Mouse (Mus musculus): ENCODE measurements around the gene Tas2r138. TPM values are rescaled to one million over a fixed set of nuclear protein-coding genes. Genes with fewer than 3 reads are reported as not detected.

Gene Tas2r138
- polyA plus RNA-seq (2016; fragmentation: Nextera tagmentation; extraction: Ambion mirVana) = not detected in 2 replicates

GRCm38 (mm10) chr6:40613260-40613852 is at the start of gene Tas2r138:
Gene Tas2r138 (minus strand): TSS chr6:40613310.
- Histone ChIP-seq H3K4me2 (no peak within 1 kb of the TSS), H3K4me1 (no peaks in the 10 kb centered on the region), H3K27me3 (no peaks in the 10 kb centered on the region), H3K27ac (no peak within 1 kb of the TSS), H3K4me3 (replicated peaks) (no peak within 1 kb of the TSS), H3K36me3 (replicated peaks) (no peaks in the 10 kb centered on the region), H3K9me3 (no peaks in the 10 kb centered on the region), H3K9ac (no peak within 1 kb of the TSS)
- no peak for ATAC-seq (ENCODE audit: low FRiP score)
- 87% methylated on average over 4 of the region's 4 CpGs for WGBS

GRCm38 (mm10) chr6:40660930-40661329 is 47.8 kb upstream of the Tas2r138 start:
- Histone ChIP-seq H3K9me3 (no peaks in the 10 kb centered on the region), H3K9ac (no peak overlapping the region), H3K4me2 (no peak overlapping the region), H3K27me3 (no peaks in the 10 kb centered on the region), H3K36me3 (replicated peaks) (no peaks in the 10 kb centered on the region), H3K4me3 (replicated peaks) (no peak overlapping the region), H3K27ac (no peak overlapping the region), H3K4me1 (0 out of 2 replicates have a peak, but pooled peaks cover 4% of the 10 kb centered on the region)
- 11% methylated on average over 2 of the region's 2 CpGs for WGBS
- no peak for ATAC-seq (ENCODE audit: low FRiP score)

GRCm38 (mm10) chr6:40650953-40651352 is 37.8 kb upstream of the Tas2r138 start:
- no peak for ATAC-seq (ENCODE audit: low FRiP score)
- no peaks in the 10 kb centered on the region for H3K4me1 ChIP-seq
- WGBS = 90% methylated on average over 1 of the region's 1 CpGs

GRCm38 (mm10) chr6:40645701-40646100 is 32.6 kb upstream of the Tas2r138 start:
- no peak overlapping the region for H3K4me3 ChIP-seq (replicated peaks)
- ATAC-seq (ENCODE audit: low FRiP score) = no peak
- WGBS = 64% methylated on average over 8 of the region's 8 CpGs

More at GRCm38 (mm10) chr6:40650953-40651352, 37.8 kb upstream of the Tas2r138 start:
- no peaks in the 10 kb centered on the region for H3K27me3 ChIP-seq
- H3K36me3 ChIP-seq (replicated peaks) = no peaks in the 10 kb centered on the region
- no peak overlapping the region for H3K27ac ChIP-seq
- H3K4me3 ChIP-seq (replicated peaks) = no peak overlapping the region
- H3K9ac ChIP-seq = no peak overlapping the region
- no peaks in the 10 kb centered on the region for H3K9me3 ChIP-seq
- no peak overlapping the region for H3K4me2 ChIP-seq

GRCm38 (mm10) chr6:40640710-40641538 is 27.8 kb upstream of the Tas2r138 start:
- no peaks in the 10 kb centered on the region for H3K4me1 ChIP-seq
- no peaks in the 10 kb centered on the region for H3K27me3 ChIP-seq
- ATAC-seq (ENCODE audit: low FRiP score) = no peak
- no peaks in the 10 kb centered on the region for H3K9me3 ChIP-seq
- no peak overlapping the region for H3K4me2 ChIP-seq
- no peak overlapping the region for H3K27ac ChIP-seq
- no peak overlapping the region for H3K4me3 ChIP-seq (replicated peaks)
- 91% methylated on average over 8 of the region's 8 CpGs for WGBS
- no peak overlapping the region for H3K9ac ChIP-seq
- no peaks in the 10 kb centered on the region for H3K36me3 ChIP-seq (replicated peaks)

More at GRCm38 (mm10) chr6:40645701-40646100, 32.6 kb upstream of the Tas2r138 start:
- H3K9me3 ChIP-seq = no peaks in the 10 kb centered on the region
- no peak overlapping the region for H3K27ac ChIP-seq
- H3K4me2 ChIP-seq = no peak overlapping the region
- H3K9ac ChIP-seq = no peak overlapping the region
- no peaks in the 10 kb centered on the region for H3K27me3 ChIP-seq
- no peaks in the 10 kb centered on the region for H3K36me3 ChIP-seq (replicated peaks)
- H3K4me1 ChIP-seq = no peaks in the 10 kb centered on the region

- Histone ChIP-seq H3K4me1 (no peaks in the 10 kb centered on the region), H3K9ac (no peak overlapping the region), H3K36me3 (replicated peaks) (no peaks in the 10 kb centered on the region), H3K4me3 (replicated peaks) (no peak overlapping the region), H3K4me2 (no peak overlapping the region), H3K27me3 (no peaks in the 10 kb centered on the region), H3K9me3 (no peaks in the 10 kb centered on the region), H3K27ac (no peak overlapping the region)
- ATAC-seq (ENCODE audit: low FRiP score) = no peak
- WGBS = 94% methylated on average over 5 of the region's 5 CpGs
Observed at GRCm38 (mm10) chr6:40637755-40638154, 24.6 kb upstream of the Tas2r138 start.

GRCm38 (mm10) chr6:40635559-40635958 is 22.4 kb upstream of the Tas2r138 start:
- no peaks in the 10 kb centered on the region for H3K36me3 ChIP-seq (replicated peaks)
- H3K4me1 ChIP-seq = no peaks in the 10 kb centered on the region
- H3K27ac ChIP-seq = no peak overlapping the region
- no peak overlapping the region for H3K4me2 ChIP-seq
- no peaks in the 10 kb centered on the region for H3K27me3 ChIP-seq
- no peak for ATAC-seq (ENCODE audit: low FRiP score)
- 77% methylated on average over 6 of the region's 6 CpGs for WGBS
- no peaks in the 10 kb centered on the region for H3K9me3 ChIP-seq
- H3K9ac ChIP-seq = no peak overlapping the region
- H3K4me3 ChIP-seq (replicated peaks) = no peak overlapping the region

- no peak for ATAC-seq (ENCODE audit: low FRiP score)
- Histone ChIP-seq H3K4me2 (no peak overlapping the region), H3K4me1 (no peaks in the 10 kb centered on the region), H3K27ac (no peak overlapping the region), H3K9me3 (no peaks in the 10 kb centered on the region), H3K4me3 (replicated peaks) (no peak overlapping the region), H3K9ac (no peak overlapping the region), H3K36me3 (replicated peaks) (no peaks in the 10 kb centered on the region), H3K27me3 (no peaks in the 10 kb centered on the region)
- WGBS = 50% methylated on average over 1 of the region's 1 CpGs
Observed at GRCm38 (mm10) chr6:40634640-40635071, 21.5 kb upstream of the Tas2r138 start.

- no peak for ATAC-seq (ENCODE audit: low FRiP score)
- 82% methylated on average over 8 of the region's 8 CpGs for WGBS
- Histone ChIP-seq H3K4me1 (no peaks in the 10 kb centered on the region), H3K27ac (no peak within 1 kb of the TSS), H3K36me3 (replicated peaks) (no peaks in the 10 kb centered on the region), H3K27me3 (no peaks in the 10 kb centered on the region), H3K4me3 (replicated peaks) (no peak within 1 kb of the TSS), H3K9me3 (no peaks in the 10 kb centered on the region), H3K4me2 (no peak within 1 kb of the TSS), H3K9ac (no peak within 1 kb of the TSS)
Observed at GRCm38 (mm10) chr6:40628406-40629000, 15.4 kb upstream of the Tas2r138 start, which contains the start of gene Mgam. Gene Mgam (plus strand): TSS chr6:40628831.

- Histone ChIP-seq H3K27ac (no peak overlapping the region), H3K9ac (no peak overlapping the region), H3K4me1 (no peaks in the 10 kb centered on the region), H3K27me3 (no peaks in the 10 kb centered on the region), H3K9me3 (no peaks in the 10 kb centered on the region), H3K4me2 (no peak overlapping the region), H3K36me3 (replicated peaks) (no peaks in the 10 kb centered on the region), H3K4me3 (replicated peaks) (no peak overlapping the region)
- ATAC-seq (ENCODE audit: low FRiP score) = no peak
- 65% methylated on average over 1 of the region's 1 CpGs for WGBS
Observed at GRCm38 (mm10) chr6:40626111-40626510, 13.0 kb upstream of the Tas2r138 start.

- Histone ChIP-seq H3K9me3 (no peaks in the 10 kb centered on the region), H3K4me2 (no peak overlapping the region), H3K27ac (no peak overlapping the region), H3K9ac (no peak overlapping the region), H3K36me3 (replicated peaks) (no peaks in the 10 kb centered on the region), H3K4me3 (replicated peaks) (no peak overlapping the region), H3K4me1 (no peaks in the 10 kb centered on the region), H3K27me3 (no peaks in the 10 kb centered on the region)
- WGBS = 22% methylated on average over 2 of the region's 2 CpGs
- ATAC-seq (ENCODE audit: low FRiP score) = 0 out of 2 replicates have a peak, but pooled peaks have one; percentile 60
Observed at GRCm38 (mm10) chr6:40617965-40618364, 4.9 kb upstream of the Tas2r138 start.

- ATAC-seq (ENCODE audit: low FRiP score) = no peak
- H3K9ac ChIP-seq = no peak overlapping the region
- no peaks in the 10 kb centered on the region for H3K27me3 ChIP-seq
- H3K36me3 ChIP-seq (replicated peaks) = no peaks in the 10 kb centered on the region
- 84% methylated on average over 8 of the region's 8 CpGs for WGBS
- no peak overlapping the region for H3K4me3 ChIP-seq (replicated peaks)
- H3K4me1 ChIP-seq = no peaks in the 10 kb centered on the region
- no peak overlapping the region for H3K27ac ChIP-seq
- no peak overlapping the region for H3K4me2 ChIP-seq
- no peaks in the 10 kb centered on the region for H3K9me3 ChIP-seq
Observed at GRCm38 (mm10) chr6:40610244-40610643, 2.9 kb downstream of the Tas2r138 start.
